In the genomic region with DNA sequence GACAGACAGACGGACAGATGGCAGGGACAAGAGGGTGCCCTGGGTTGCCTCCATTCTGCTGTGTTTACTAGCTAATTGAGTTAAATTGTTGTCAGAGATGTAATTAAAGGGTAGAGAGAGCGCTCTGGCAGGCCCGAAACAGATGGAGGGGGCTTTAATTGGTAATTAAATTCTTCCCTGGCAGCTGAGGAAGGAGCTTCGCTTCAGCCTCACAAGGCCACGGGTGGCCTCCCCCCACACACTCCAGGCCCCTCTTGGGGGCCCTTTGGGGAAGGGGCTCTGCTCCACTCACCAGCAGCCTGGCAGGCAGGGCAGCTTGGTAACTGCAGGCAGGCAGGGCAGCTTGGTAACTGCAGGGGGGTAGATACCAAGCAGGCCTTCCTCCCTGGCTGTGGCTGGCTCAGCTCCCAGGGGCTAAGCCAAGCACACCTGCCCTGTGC, we compare ENCODE assay signal across 14 mouse cellular contexts. TPM values are rescaled to one million over a fixed set of nuclear protein-coding genes. Genes with fewer than 3 reads are reported as not detected.
DNase-seq lines count a peak whose midpoint lies in the region; ATAC-seq and TF ChIP-seq lines count a peak whose summit lies in the region.
"Had no signal": no experiment of that assay in that cellular context is flagged by ENCODE, and none has a peak within 500 bp of the region (broad histone marks: within the 10 kb centered on the region; RNA-seq: fewer than 3 reads in every experiment).

No protein-coding gene starts in this region.

- TF ChIP-seq CTCF in forebrain, postnatal 0 days (IDR thresholded peaks at IDR 0.05; ENCODE audit: low read depth), result no peak
- TF ChIP-seq CTCF in thymus, adult 2 months (IDR thresholded peaks at IDR 0.05; ENCODE audit: borderline replicate concordance, control insufficient read depth, extremely low read depth, insufficient read depth, low read length, poor library complexity), result no peak

- no peaks in the 10 kb centered on the region for H3K36me3 ChIP-seq in neural tube, embryonic 11.5 days (ENCODE audit: control insufficient read depth, insufficient read depth, low read length)
- no peaks in the 10 kb centered on the region for H3K36me3 ChIP-seq in forebrain, postnatal 0 days (ENCODE audit: insufficient read depth)
- H3K36me3 ChIP-seq in midbrain, embryonic 12.5 days, result no peaks in the 10 kb centered on the region
- no peaks in the 10 kb centered on the region for H3K36me3 ChIP-seq in thymus, adult 2 months (ENCODE audit: control insufficient read depth, insufficient read depth, low read length)
- H3K36me3 ChIP-seq: limb, embryonic 13.5 days had no signal

- 0 out of 2 replicates have a peak overlapping the region, but pooled peaks have one; percentile 5 for H3K4me2 ChIP-seq in neural tube, embryonic 11.5 days (ENCODE audit: low read depth)
- no peak overlapping the region for H3K4me2 ChIP-seq in forebrain, postnatal 0 days (ENCODE audit: low read depth)
- H3K4me2 ChIP-seq in midbrain, embryonic 12.5 days (replicated peaks), result no peak overlapping the region
- H3K4me2 ChIP-seq: limb, embryonic 13.5 days had no signal

- 15% methylated on average over 5 of the region's 5 CpGs for WGBS in neural tube, embryonic 11.5 days
- 12% methylated on average over 5 of the region's 5 CpGs for WGBS in forebrain, postnatal 0 days
- whole genome bisulfite sequencing in midbrain, embryonic 12.5 days, result 25% methylated on average over 5 of the region's 5 CpGs
- WGBS in thymus, adult 2 months, result 86% methylated on average over 5 of the region's 5 CpGs

- H3K4me3 ChIP-seq in neural tube, embryonic 11.5 days (ENCODE audit: low read depth, low read length), result no peak overlapping the region
- no peak overlapping the region for H3K4me3 ChIP-seq in forebrain, postnatal 0 days (ENCODE audit: low read depth, low read length)
- H3K4me3 ChIP-seq in midbrain, embryonic 12.5 days, result no peak overlapping the region
- H3K4me3 ChIP-seq in thymus, adult 2 months (ENCODE audit: control insufficient read depth, insufficient read depth, low read length), result no peak overlapping the region
- H3K4me3 ChIP-seq: limb, embryonic 13.5 days had no signal

- H3K27ac ChIP-seq in neural tube, embryonic 11.5 days (ENCODE audit: low read depth, low read length), result peak overlapping the region; percentile 84
- peak overlapping the region; percentile 60; the same call in 1 of the 2 replicates for H3K27ac ChIP-seq in forebrain, postnatal 0 days (ENCODE audit: low read depth, low read length)
- H3K27ac ChIP-seq in midbrain, embryonic 12.5 days (replicated peaks), result peak overlapping the region; percentile 90
- H3K27ac ChIP-seq in thymus, adult 2 months (ENCODE audit: control insufficient read depth, insufficient read depth, low read length), result no peak overlapping the region
- H3K27ac ChIP-seq: limb, embryonic 13.5 days had no signal

- H3K27me3 ChIP-seq in neural tube, embryonic 11.5 days (ENCODE audit: control insufficient read depth, insufficient read depth, low read length), result no peaks in the 10 kb centered on the region
- no peaks in the 10 kb centered on the region for H3K27me3 ChIP-seq in forebrain, postnatal 0 days (ENCODE audit: insufficient read depth, low read length)
- no peaks in the 10 kb centered on the region for H3K27me3 ChIP-seq in midbrain, embryonic 12.5 days
- no peaks in the 10 kb centered on the region for H3K27me3 ChIP-seq in thymus, adult 2 months (ENCODE audit: control insufficient read depth, insufficient read depth, low read length)
- H3K27me3 ChIP-seq: limb, embryonic 13.5 days had no signal

- no peak for TF ChIP-seq POLR2A in thymus, adult 2 months (IDR thresholded peaks at IDR 0.05; ENCODE audit: control insufficient read depth, extremely low read depth, insufficient read depth, low read length, poor library complexity)

- peak overlapping the region; percentile 50 for H3K9ac ChIP-seq in neural tube, embryonic 11.5 days (ENCODE audit: low read length)
- no peak overlapping the region for H3K9ac ChIP-seq in forebrain, postnatal 0 days
- peak overlapping the region; percentile 16; the same call in 1 of the 2 replicates for H3K9ac ChIP-seq in midbrain, embryonic 12.5 days (replicated peaks)
- H3K9ac ChIP-seq: limb, embryonic 13.5 days had no signal

- DNase-seq in neural tube, embryonic 11.5 days (ENCODE audit: low spot score), result peak; percentile 63
- DNase-seq in neural tube, embryonic 10.5 days (ENCODE audit: extremely low spot score, low spot score), result no peak
- peak; percentile 53 for DNase-seq in forebrain, postnatal 0 days
- DNase-seq in frontal cortex, postnatal 36 days (ENCODE audit: low spot score in 2 of 2), result no peak
- no peak for DNase-seq in thymus, adult 2 months
- DNase-seq in frontal cortex, postnatal 10 days (ENCODE audit: low spot score in 2 of 2), result no peak
- DNase-seq: heart, postnatal 14 days; kidney, postnatal 25 days; right cerebral cortex, postnatal 25 days had no signal

- peak; percentile 65; the same call in 1 of the 2 replicates for ATAC-seq in neural tube, embryonic 11.5 days (ENCODE audit: insufficient read depth, low FRiP score, low TSS enrichment)
- peak; percentile 89 for ATAC-seq in forebrain, postnatal 0 days
- peak; percentile 77 for ATAC-seq in midbrain, embryonic 12.5 days (ENCODE audit: low FRiP score, low read depth)
- ATAC-seq: lung, postnatal 0 days had no signal

- H3K4me1 ChIP-seq in neural tube, embryonic 11.5 days (ENCODE audit: control insufficient read depth, insufficient read depth, low read length), result peaks cover 22% of the 10 kb centered on the region
- peaks cover 7% of the 10 kb centered on the region for H3K4me1 ChIP-seq in forebrain, postnatal 0 days (ENCODE audit: insufficient read depth)
- peaks cover 26% of the 10 kb centered on the region for H3K4me1 ChIP-seq in midbrain, embryonic 12.5 days
- H3K4me1 ChIP-seq in thymus, adult 2 months (replicated peaks; ENCODE audit: control insufficient read depth, insufficient read depth, low read length), result peaks cover 4% of the 10 kb centered on the region

- H3K9me3 ChIP-seq in neural tube, embryonic 11.5 days (ENCODE audit: control insufficient read depth, low read length), result no peaks in the 10 kb centered on the region
- H3K9me3 ChIP-seq in forebrain, postnatal 0 days (ENCODE audit: low read length), result no peaks in the 10 kb centered on the region
- H3K9me3 ChIP-seq in midbrain, embryonic 12.5 days, result no peaks in the 10 kb centered on the region
- H3K9me3 ChIP-seq: limb, embryonic 13.5 days had no signal

RNA-seq across cellular contexts. Expression of a gene that starts 30.4 kb away (rescaled TPM):
- polyA plus RNA-seq in neural tube, embryonic 11.5 days (2014; fragmentation: Nextera tagmentation; extraction: Ambion mirVana), result 92.7 and 93.1 TPM in 2 replicates
- 54.9 and 57.7 TPM in 2 replicates for total RNA-seq in forebrain, postnatal 0 days (2014; rRNA removed)
- 86.4 and 88.8 TPM in 2 replicates for polyA plus RNA-seq in forebrain, postnatal 0 days (2015; fragmentation: Nextera tagmentation; extraction: Ambion mirVana)
- polyA plus RNA-seq in midbrain, embryonic 12.5 days (2016; fragmentation: Nextera tagmentation; extraction: Ambion mirVana), result 107 and 116 TPM in 2 replicates
- 94.2 and 95.5 TPM in 2 replicates for polyA plus RNA-seq in thymus, adult 2 months (2012; rRNA removed)

RNA-seq across cellular contexts. Expression of a gene that starts 36.3 kb away (rescaled TPM):
- 44.8 and 46.5 TPM in 2 replicates for polyA plus RNA-seq in neural tube, embryonic 11.5 days (2014; fragmentation: Nextera tagmentation; extraction: Ambion mirVana)
- 5.8 and 7.1 TPM in 2 replicates for total RNA-seq in forebrain, postnatal 0 days (2014; rRNA removed)
- polyA plus RNA-seq in forebrain, postnatal 0 days (2015; fragmentation: Nextera tagmentation; extraction: Ambion mirVana), result 14.8 and 14.9 TPM in 2 replicates
- polyA plus RNA-seq in midbrain, embryonic 12.5 days (2016; fragmentation: Nextera tagmentation; extraction: Ambion mirVana), result 36.1 and 43.0 TPM in 2 replicates
- 24.5 and 25.3 TPM in 2 replicates for polyA plus RNA-seq in thymus, adult 2 months (2012; rRNA removed)

RNA-seq across cellular contexts. Expression of a gene that starts 42.0 kb away (rescaled TPM):
- polyA plus RNA-seq in neural tube, embryonic 11.5 days (2014; fragmentation: Nextera tagmentation; extraction: Ambion mirVana), result 0.57 and 0.78 TPM in 2 replicates
- not detected in 2 replicates for total RNA-seq in forebrain, postnatal 0 days (2014; rRNA removed)
- polyA plus RNA-seq in forebrain, postnatal 0 days (2015; fragmentation: Nextera tagmentation; extraction: Ambion mirVana), result 0.11 TPM in 1 of 2 replicates, not detected in the other
- 0.55 and 0.68 TPM in 2 replicates for polyA plus RNA-seq in midbrain, embryonic 12.5 days (2016; fragmentation: Nextera tagmentation; extraction: Ambion mirVana)
- 0.98 and 1.3 TPM in 2 replicates for polyA plus RNA-seq in thymus, adult 2 months (2012; rRNA removed)
- total RNA-seq: gastrocnemius, adult 8-10 months; monocyte, adult 5-6 weeks had no signal

RNA-seq across cellular contexts. Expression of a gene that starts 56.2 kb away (rescaled TPM):
- polyA plus RNA-seq in neural tube, embryonic 11.5 days (2014; fragmentation: Nextera tagmentation; extraction: Ambion mirVana), result 45.4 and 46.8 TPM in 2 replicates
- total RNA-seq in forebrain, postnatal 0 days (2014; rRNA removed), result 46.5 and 57.4 TPM in 2 replicates
- 47.3 and 62.4 TPM in 2 replicates for polyA plus RNA-seq in forebrain, postnatal 0 days (2015; fragmentation: Nextera tagmentation; extraction: Ambion mirVana)
- 80.9 and 81.1 TPM in 2 replicates for polyA plus RNA-seq in midbrain, embryonic 12.5 days (2016; fragmentation: Nextera tagmentation; extraction: Ambion mirVana)
- 136 and 170 TPM in 2 replicates for polyA plus RNA-seq in thymus, adult 2 months (2012; rRNA removed)

RNA-seq across cellular contexts. Expression of a gene that starts 57.9 kb away (rescaled TPM):
- 24.0 and 26.2 TPM in 2 replicates for polyA plus RNA-seq in neural tube, embryonic 11.5 days (2014; fragmentation: Nextera tagmentation; extraction: Ambion mirVana)
- total RNA-seq in forebrain, postnatal 0 days (2014; rRNA removed), result 26.2 and 30.3 TPM in 2 replicates
- polyA plus RNA-seq in forebrain, postnatal 0 days (2015; fragmentation: Nextera tagmentation; extraction: Ambion mirVana), result 28.1 and 33.1 TPM in 2 replicates
- polyA plus RNA-seq in midbrain, embryonic 12.5 days (2016; fragmentation: Nextera tagmentation; extraction: Ambion mirVana), result 14.6 and 16.4 TPM in 2 replicates
- polyA plus RNA-seq in thymus, adult 2 months (2012; rRNA removed), result 22.5 and 25.7 TPM in 2 replicates

Comparison
In these comparisons a context has a peak if more than half of its experiments do, and no peak if none do; other contexts are left out.
1. DNase-seq: peak in neural tube, embryonic 11.5 days (single experiment) and forebrain, postnatal 0 days (single experiment); none in neural tube, embryonic 10.5 days (single experiment), frontal cortex, postnatal 36 days (0 of 2), thymus, adult 2 months (single experiment) and frontal cortex, postnatal 10 days (0 of 2).
2. Peak in every context shown above with its lines, with median percentiles within 50 percentile points of each other: ATAC-seq.